Mouse (Mus musculus) ES-E14 (cell line): ENCODE data around the gene Gm340. TPM values are rescaled to one million over a fixed set of nuclear protein-coding genes. Genes with fewer than 3 reads are reported as not detected.

ENCODE experiments used
- DNase-seq: peaks from one replicate; pipeline ENCODE4 v3.0.0-alpha.2; 2013; ENCODE audit warnings: low read depth, low spot score
- H3K27ac ChIP-seq: 2 replicates; pipeline ENCODE4 v1.5.1; 2012; ENCODE audit warnings: low read depth, mild to moderate bottlenecking, low read length, moderate library complexity, mixed read lengths; ENCODE audit not compliant: poor library complexity, insufficient read depth, severe bottlenecking
- H3K36me3 ChIP-seq: 2 replicates; pipeline ENCODE4 v1.6.1; 2012; ENCODE audit warnings: mild to moderate bottlenecking, low read length, moderate library complexity, mixed read lengths; ENCODE audit not compliant: control insufficient read depth, poor library complexity, insufficient read depth, severe bottlenecking
- H3K4me1 ChIP-seq, 2 experiments: fragments of 150-350 bp in 1 of 2; sonication (generic) in 1 of 2; 2 replicates each; pipeline ENCODE4 v1.6.1; 2012; ENCODE audit warnings: low read length in 2 of 2, mild to moderate bottlenecking in 1 of 2, mixed read lengths in 1 of 2; ENCODE audit not compliant: control insufficient read depth in 2 of 2, insufficient read depth in 2 of 2, poor library complexity in 1 of 2
- H3K4me3 ChIP-seq, 2 experiments: fragments of 150-350 bp in 1 of 2; sonication (generic) in 1 of 2; 2 replicates each; pipeline ENCODE4 v1.5.1; 2012; ENCODE audit warnings: low read length in 2 of 2, low read depth in 1 of 2, mild to moderate bottlenecking in 1 of 2, mixed read lengths in 1 of 2; ENCODE audit not compliant: insufficient read depth in 1 of 2, poor library complexity in 1 of 2, severe bottlenecking in 1 of 2
- H3K9ac ChIP-seq: 2 replicates; pipeline ENCODE4 v1.6.1; 2012; ENCODE audit warnings: low read depth, mild to moderate bottlenecking, low read length, mixed read lengths; ENCODE audit not compliant: poor library complexity, insufficient read depth, severe bottlenecking
- H3K9me3 ChIP-seq: fragments of 150-350 bp; sonication (generic); 2 replicates; pipeline ENCODE4 v1.6.1; 2012; ENCODE audit warnings: low read depth, mild to moderate bottlenecking, low read length; ENCODE audit not compliant: control insufficient read depth, insufficient read depth
- CHD2 ChIP-seq: IDR thresholded peaks from 2 replicates; pipeline ENCODE4 v1.6.1; 2014; ENCODE audit warnings: mild to moderate bottlenecking, low read depth, low read length, inconsistent platforms
- HCFC1 ChIP-seq: IDR thresholded peaks from 2 replicates; pipeline ENCODE4 v1.6.1; 2012; ENCODE audit warnings: low read length, inconsistent platforms, borderline replicate concordance; ENCODE audit not compliant: insufficient read depth
- MAFK ChIP-seq: IDR thresholded peaks from 2 replicates; pipeline ENCODE4 v1.6.1; 2014; ENCODE audit warnings: mild to moderate bottlenecking, low read depth, low read length, inconsistent platforms; ENCODE audit not compliant: insufficient read depth
- ZC3H11A ChIP-seq: IDR thresholded peaks from 2 replicates; pipeline ENCODE4 v1.6.1; 2012; ENCODE audit warnings: low read depth, mild to moderate bottlenecking, inconsistent platforms, low read length, borderline replicate concordance
- ZNF384 ChIP-seq: IDR thresholded peaks from 2 replicates; pipeline ENCODE4 v1.6.1; 2012; ENCODE audit warnings: low read depth, low read length, inconsistent platforms
- in situ Hi-C, 2 experiments: fragments of 600-800 bp; cut with MboI; formaldehyde crosslinking; loops; one replicate each; pipeline ENCODE4 v1.15.1; 2025; ENCODE audit warnings: low sequenced_read_pairs in 2 of 2, inconsistent platforms in 1 of 2; ENCODE audit not compliant: unreplicated experiment in 2 of 2
- total RNA-seq: library from RNA; depleted of rRNA; stranded (reverse); fragments of 300-350 nt; gene quantifications from 2 replicates; pipeline ENCODE4 v1.2.3, GENCODE M21; 2012

Gene Gm340
- total RNA-seq, 1 experiment, result 23.2 TPM

GRCm38 (mm10) chr19:41558891-41559486 is 23.2 kb upstream of the Gm340 start:
- in situ Hi-C loops, result no loop called here
- Histone ChIP-seq H3K9ac (no peak overlapping the region), H3K9me3 (no peaks in the 10 kb centered on the region), H3K4me3 (no peak overlapping the region), H3K4me1 (no peaks in the 10 kb centered on the region), H3K27ac (no peak overlapping the region), H3K36me3 (peaks cover 6% of the 10 kb centered on the region)
- DNase-seq, result no peak
- TF ChIP-seq MAFK, result no peak
- no peak for TF ChIP-seq HCFC1
- TF ChIP-seq ZC3H11A, result no peak
- no peak for TF ChIP-seq CHD2
- TF ChIP-seq ZNF384, result no peak

DNA sequence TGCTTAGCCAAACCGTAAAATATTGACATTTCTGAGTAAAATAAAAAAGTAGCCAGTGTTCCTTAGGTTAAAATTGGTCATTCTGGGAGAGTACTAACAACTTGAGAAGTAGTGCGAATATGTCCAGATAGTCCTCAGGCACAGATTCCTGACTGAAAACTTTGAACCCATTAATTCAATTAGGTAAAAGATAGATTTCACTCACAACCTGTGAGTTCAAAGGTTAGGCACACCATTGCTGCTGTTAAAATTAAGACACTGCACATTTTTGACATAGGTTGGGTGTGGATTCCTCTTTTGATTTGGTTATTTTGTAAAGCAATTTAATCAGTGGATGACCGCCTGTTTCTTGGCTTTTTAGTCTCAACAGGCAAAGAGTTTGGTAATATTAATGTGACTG is 21.3 kb upstream of the Gm340 start:
- no peak for DNase-seq
- H3K4me3 ChIP-seq, result no peak overlapping the region
- no peaks in the 10 kb centered on the region for H3K9me3 ChIP-seq
- no peak overlapping the region for H3K9ac ChIP-seq
- H3K36me3 ChIP-seq, result peaks cover 6% of the 10 kb centered on the region
- H3K27ac ChIP-seq, result no peak overlapping the region
- in situ Hi-C loops, result no loop called here
- no peak for TF ChIP-seq CHD2
- no peaks in the 10 kb centered on the region for H3K4me1 ChIP-seq

- no peaks in the 10 kb centered on the region for H3K36me3 ChIP-seq
- H3K9ac ChIP-seq, result no peak overlapping the region
- no peak for DNase-seq
- no peaks in the 10 kb centered on the region for H3K4me1 ChIP-seq
- TF ChIP-seq ZNF384 (no peak), ZC3H11A (no peak), MAFK (no peak), CHD2 (no peak), HCFC1 (no peak)
- in situ Hi-C loops, result no loop called here
- H3K9me3 ChIP-seq, result no peaks in the 10 kb centered on the region
- no peak overlapping the region for H3K4me3 ChIP-seq
- no peak overlapping the region for H3K27ac ChIP-seq
Observed at GRCm38 (mm10) chr19:41568791-41569190, 13.4 kb upstream of the Gm340 start.

- no peak overlapping the region for H3K27ac ChIP-seq
- TF ChIP-seq ZC3H11A, result no peak
- no peak for TF ChIP-seq CHD2
- TF ChIP-seq HCFC1, result no peak
- TF ChIP-seq ZNF384, result no peak
- no peak for TF ChIP-seq MAFK
Observed at GRCm38 (mm10) chr19:41573700-41574099, 8.5 kb upstream of the Gm340 start.

GRCm38 (mm10) chr19:41577576-41577975 is 4.6 kb upstream of the Gm340 start:
- Histone ChIP-seq H3K9ac (no peak overlapping the region), H3K9me3 (no peaks in the 10 kb centered on the region), H3K36me3 (peaks cover 9% of the 10 kb centered on the region), H3K27ac (no peak overlapping the region), H3K4me1 (no peaks in the 10 kb centered on the region), H3K4me3 (no peak overlapping the region)
- TF ChIP-seq ZC3H11A, result no peak
- TF ChIP-seq CHD2, result no peak
- TF ChIP-seq ZNF384, result no peak
- no peak for TF ChIP-seq MAFK
- no peak for TF ChIP-seq HCFC1
- no peak for DNase-seq
- in situ Hi-C loops, result no loop called here

More at GRCm38 (mm10) chr19:41573700-41574099, 8.5 kb upstream of the Gm340 start:
- DNase-seq, result no peak
- Histone ChIP-seq H3K9me3 (no peaks in the 10 kb centered on the region), H3K36me3 (no peaks in the 10 kb centered on the region), H3K4me3 (no peak overlapping the region), H3K9ac (no peak overlapping the region), H3K4me1 (no peaks in the 10 kb centered on the region)
- in situ Hi-C loops, result no loop called here
